In genomic region chr3:159030675-159031074, GRCm38 (mm10) we compare ENCODE assay signal across 17 mouse cellular contexts.
DNase-seq lines count a peak whose midpoint lies in the region; TF ChIP-seq lines count a peak whose summit lies in the region.
"Had no signal": no experiment of that assay in that cellular context is flagged by ENCODE, and none has a peak within 500 bp of the region (broad histone marks: within the 10 kb centered on the region; RNA-seq: fewer than 3 reads in every experiment).

No protein-coding gene starts in this region.

- H3K27ac ChIP-seq in cortical plate, adult 2 months (ENCODE audit: insufficient read depth, low read length), result peak overlapping the region; percentile 21; the same call in 1 of the 2 replicates
- H3K27ac ChIP-seq: embryonic facial prominence, embryonic 15.5 days; forebrain, embryonic 12.5 days; gastrocnemius, adult 2 months; midbrain, embryonic 13.5 days had no signal

- H3K4me3 ChIP-seq in cortical plate, adult 2 months (ENCODE audit: insufficient read depth, low read length), result no peak overlapping the region
- H3K4me3 ChIP-seq: embryonic facial prominence, embryonic 15.5 days; forebrain, embryonic 12.5 days; gastrocnemius, adult 2 months; midbrain, embryonic 13.5 days had no signal

- H3K4me1 ChIP-seq in cortical plate, adult 2 months (ENCODE audit: control insufficient read depth, insufficient read depth, low read length), result peaks cover 5% of the 10 kb centered on the region
- H3K4me1 ChIP-seq: embryonic facial prominence, embryonic 15.5 days; forebrain, embryonic 12.5 days; midbrain, embryonic 13.5 days had no signal

- no peak for TF ChIP-seq POLR2A in cortical plate, adult 2 months (IDR thresholded peaks at IDR 0.05; ENCODE audit: extremely low read depth, insufficient read depth, low read length)

- TF ChIP-seq CTCF in cortical plate, adult 2 months (IDR thresholded peaks at IDR 0.05; ENCODE audit: extremely low read depth, insufficient read depth, low read length), result no peak

- DNase-seq in frontal cortex, postnatal 36 days (ENCODE audit: low spot score in 2 of 2), result peak; percentile 76 to 90
- DNase-seq in left cerebral cortex, adult 8-10 months (ENCODE audit: low spot score in 2 of 2), result peak; percentile 23 to 86
- DNase-seq in right cerebral cortex, postnatal 14 days, result peak; percentile 14
- no peak for DNase-seq in B cell, adult 2 months
- DNase-seq in cerebellum, adult 18-20 months, result no peak
- no peak for DNase-seq in testis, postnatal 14 days (ENCODE audit: low spot score)
- DNase-seq: adrenal gland, adult 8-10 months; cerebellum, adult 8-10 months; gastrocnemius, adult 2 months; heart, postnatal 10 days; kidney, adult 8-10 months; kidney, postnatal 4 days; lung, postnatal 4 days had no signal

Comparison
In these comparisons a context has a peak if more than half of its experiments do, and no peak if none do; other contexts are left out.
1. DNase-seq: peak in frontal cortex, postnatal 36 days (2 of 2), left cerebral cortex, adult 8-10 months (2 of 2) and right cerebral cortex, postnatal 14 days (single experiment); none in B cell, adult 2 months (0 of 2), cerebellum, adult 18-20 months (0 of 2) and testis, postnatal 14 days (single experiment).